Comparison of ENCODE assay signal across 21 mouse cellular contexts in genomic region chrX:42548513-42548912, GRCm38 (mm10). TPM values are rescaled to one million over a fixed set of nuclear protein-coding genes. Genes with fewer than 3 reads are reported as not detected.
"Had no signal": no experiment of that assay in that cellular context is flagged by ENCODE, and none has a peak within 500 bp of the region (broad histone marks: within the 10 kb centered on the region; RNA-seq: fewer than 3 reads in every experiment).

No protein-coding gene starts in this region.

- DNase-seq: kidney, adult 2 months; kidney, postnatal 14 days; liver; lung, adult 2 months; lung, postnatal 4 days; midbrain, embryonic 14.5 days; right cerebral cortex, postnatal 14 days had no signal

- ATAC-seq: intestine, embryonic 16.5 days; lung, postnatal 0 days had no signal

RNA-seq across cellular contexts. Expression of gene Sh2d1a, which starts 46.3 kb away (rescaled TPM):
- total RNA-seq: layer of hippocampus, postnatal 25 days; left cerebral cortex, adult 8-10 months; left cerebral cortex, postnatal 25 days had no signal
- polyA plus RNA-seq: liver, embryonic 14.5 days; lung, postnatal 0 days; myocyte; testis, adult 2 months had no signal

RNA-seq across cellular contexts. Expression of gene Tex13c2, which starts 59.0 kb away (rescaled TPM):
- total RNA-seq: left cerebral cortex, adult 8-10 months; left cerebral cortex, postnatal 25 days; megakaryocyte, adult 5-6 weeks had no signal
- polyA plus RNA-seq: intestine, embryonic 16.5 days; kidney, adult 2 months; kidney, embryonic 15.5 days; limb, embryonic 12.5 days; liver, embryonic 14.5 days; lung, adult 2 months; lung, postnatal 0 days; midbrain, embryonic 10.5 days; myocyte; neural tube, embryonic 13.5 days; stomach, embryonic 15.5 days had no signal
